Mouse (Mus musculus) B cell, adult 2 months (primary cell): ENCODE results near the gene Lce1i.
"Not testable (repeated sequence)": the region's sequence is repeated elsewhere in the genome, so short reads cannot be mapped to it uniquely, and the experiment has no call there.

Experiments
- DNase-seq, 2 experiments: peaks; one replicate each; pipeline ENCODE4 v3.0.0; 2022

Gene Lce1i

GRCm38 (mm10) chr3:92778799-92779198, at the start of gene Lce1i:
Gene Lce1i, minus strand, starts transcription at chr3:92778899.
- DNase-seq, result no peak

GRCm38 (mm10) chr3:92827108-92827507, 48.4 kb upstream of the Lce1i start, which contains the start of gene Kprp:
Gene Kprp, minus strand, starts transcription at chr3:92827247.
- no peak for DNase-seq

- DNase-seq, result no peak
These were observed 47.1 kb upstream of the Lce1i start for GRCm38 (mm10) chr3:92825808-92826207.

GRCm38 (mm10) chr3:92816036-92816435, 37.3 kb upstream of the Lce1i start:
- not testable (repeated sequence) for DNase-seq

- no peak for DNase-seq
These were observed 36.9 kb upstream of the Lce1i start for GRCm38 (mm10) chr3:92815581-92815980.

GRCm38 (mm10) chr3:92807791-92808190, 29.1 kb upstream of the Lce1i start, which contains the start of gene Lce1k:
Gene Lce1k, minus strand, starts transcription at chr3:92807891.
- no peak for DNase-seq

GRCm38 (mm10) chr3:92790414-92790813, 11.7 kb upstream of the Lce1i start, which contains the start of gene Lce1j:
Gene Lce1j, minus strand, starts transcription at chr3:92790514.
- DNase-seq, result no peak

- no peak for DNase-seq
These were observed 7.1 kb downstream of the Lce1i start for GRCm38 (mm10) chr3:92771573-92771972.

- no peak for DNase-seq
These were observed 13.7 kb downstream of the Lce1i start, which contains the start of gene Lce1h for GRCm38 (mm10) chr3:92764965-92765364. Gene Lce1h, minus strand, starts transcription at chr3:92765065.

- no peak for DNase-seq
These were observed 25.5 kb downstream of the Lce1i start for GRCm38 (mm10) chr3:92753197-92753596.

- DNase-seq, result no peak
These were observed 26.5 kb downstream of the Lce1i start, which contains the start of gene Lce1g for GRCm38 (mm10) chr3:92752238-92752637. Gene Lce1g, minus strand, starts transcription at chr3:92752338.

- DNase-seq, result no peak
These were observed 39.7 kb downstream of the Lce1i start, which contains the start of gene Gm38119 for GRCm38 (mm10) chr3:92738996-92739395. Gene Gm38119, minus strand, starts transcription at chr3:92739096.
